Mouse (Mus musculus): Measurements from ENCODE around the gene Ndufc2. TPM values are rescaled to one million over a fixed set of nuclear protein-coding genes. Genes with fewer than 3 reads are reported as not detected.
"Not testable (repeated sequence)": the region's sequence is repeated elsewhere in the genome, so short reads cannot be mapped to it uniquely, and the experiment has no call there.

The Ndufc2 gene
- polyA plus RNA-seq, 1 experiment from 2014 or later = 744 TPM

- Histone ChIP-seq H3K4me2 (ENCODE audit: low read length) (no peak overlapping the region), H3K27me3 (ENCODE audit: insufficient read depth, low read length) (no peaks in the 10 kb centered on the region), H3K4me1 (replicated peaks; ENCODE audit: insufficient read depth, low read length) (no peaks in the 10 kb centered on the region), H3K36me3 (ENCODE audit: insufficient read depth, low read length) (no peaks in the 10 kb centered on the region), H3K4me3 (replicated peaks; ENCODE audit: low read depth, low read length) (no peak overlapping the region), H3K9ac (ENCODE audit: low read depth, low read length) (no peak overlapping the region), H3K9me3 (replicated peaks; ENCODE audit: low read length) (no peaks in the 10 kb centered on the region), H3K27ac (no peak overlapping the region)
- ATAC-seq (replicated peaks; ENCODE audit: low FRiP score, low read depth) (no peak; the same call in 1 of the 2 replicates), DNase-seq (ENCODE audit: low spot score) (peak; percentile 47)
- WGBS = 3% methylated on average over 5 of the region's 5 CpGs
- TF ChIP-seq CTCF (IDR thresholded peaks at IDR 0.05; ENCODE audit: low read depth) = no peak
These were observed 29.9 kb downstream of the Ndufc2 start for GRCm38 (mm10) chr7:97429705-97430104.

DNA sequence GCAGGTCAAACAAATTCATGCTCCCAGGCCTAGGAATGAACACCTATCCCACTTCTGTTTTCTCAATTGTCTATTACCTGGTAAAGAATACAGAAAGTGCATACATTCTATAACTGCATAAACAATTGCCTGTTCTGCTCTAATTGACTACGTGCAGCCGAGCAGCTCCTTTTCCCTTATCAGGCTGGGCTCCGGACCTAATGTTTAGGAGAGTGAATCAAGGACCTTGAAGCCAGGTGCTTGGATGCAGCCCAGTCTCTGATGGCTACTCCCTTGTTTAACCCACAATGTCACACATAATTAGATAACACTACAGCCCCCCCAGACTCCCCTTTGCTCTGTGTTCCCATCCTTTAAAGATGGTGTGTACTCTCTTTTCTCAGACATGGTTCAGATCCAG is 33.7 kb downstream of the Ndufc2 start:
- not testable (repeated sequence) for H3K9ac ChIP-seq (ENCODE audit: low read depth, low read length); H3K4me1 ChIP-seq (replicated peaks; ENCODE audit: insufficient read depth, low read length); DNase-seq (ENCODE audit: low spot score); H3K27me3 ChIP-seq (ENCODE audit: insufficient read depth, low read length); H3K9me3 ChIP-seq (replicated peaks; ENCODE audit: low read length); H3K27ac ChIP-seq; H3K4me2 ChIP-seq (ENCODE audit: low read length); H3K36me3 ChIP-seq (ENCODE audit: insufficient read depth, low read length); H3K4me3 ChIP-seq (replicated peaks; ENCODE audit: low read depth, low read length); ATAC-seq (replicated peaks; ENCODE audit: low FRiP score, low read depth)
- 63% methylated on average over 3 of the region's 3 CpGs for WGBS

GRCm38 (mm10) chr7:97434517-97434916 is 34.7 kb downstream of the Ndufc2 start:
- Histone ChIP-seq H3K27ac (no peak overlapping the region), H3K4me1 (replicated peaks; ENCODE audit: insufficient read depth, low read length) (no peaks in the 10 kb centered on the region), H3K4me3 (replicated peaks; ENCODE audit: low read depth, low read length) (no peak overlapping the region), H3K4me2 (ENCODE audit: low read length) (no peak overlapping the region), H3K36me3 (ENCODE audit: insufficient read depth, low read length) (no peaks in the 10 kb centered on the region), H3K27me3 (ENCODE audit: insufficient read depth, low read length) (no peaks in the 10 kb centered on the region), H3K9ac (ENCODE audit: low read depth, low read length) (no peak overlapping the region), H3K9me3 (replicated peaks; ENCODE audit: low read length) (no peaks in the 10 kb centered on the region)
- no peak for TF ChIP-seq CTCF (IDR thresholded peaks at IDR 0.05; ENCODE audit: low read depth)
- ATAC-seq (replicated peaks; ENCODE audit: low FRiP score, low read depth) = no peak
- WGBS = 82% methylated on average over 10 of the region's 10 CpGs
- DNase-seq (ENCODE audit: low spot score) = no peak

- TF ChIP-seq CTCF (IDR thresholded peaks at IDR 0.05; ENCODE audit: low read depth) = no peak
- no peaks in the 10 kb centered on the region for H3K36me3 ChIP-seq (ENCODE audit: insufficient read depth, low read length)
- no peak for DNase-seq (ENCODE audit: low spot score)
- no peak overlapping the region for H3K9ac ChIP-seq (ENCODE audit: low read depth, low read length)
- no peak overlapping the region for H3K4me3 ChIP-seq (replicated peaks; ENCODE audit: low read depth, low read length)
- H3K9me3 ChIP-seq (replicated peaks; ENCODE audit: low read length) = no peaks in the 10 kb centered on the region
- no peak overlapping the region for H3K4me2 ChIP-seq (ENCODE audit: low read length)
- H3K27me3 ChIP-seq (ENCODE audit: insufficient read depth, low read length) = no peaks in the 10 kb centered on the region
- H3K27ac ChIP-seq = no peak overlapping the region
- ATAC-seq (replicated peaks; ENCODE audit: low FRiP score, low read depth) = no peak
- no peaks in the 10 kb centered on the region for H3K4me1 ChIP-seq (replicated peaks; ENCODE audit: insufficient read depth, low read length)
These were observed 39.2 kb downstream of the Ndufc2 start for GRCm38 (mm10) chr7:97438986-97439385.

DNA sequence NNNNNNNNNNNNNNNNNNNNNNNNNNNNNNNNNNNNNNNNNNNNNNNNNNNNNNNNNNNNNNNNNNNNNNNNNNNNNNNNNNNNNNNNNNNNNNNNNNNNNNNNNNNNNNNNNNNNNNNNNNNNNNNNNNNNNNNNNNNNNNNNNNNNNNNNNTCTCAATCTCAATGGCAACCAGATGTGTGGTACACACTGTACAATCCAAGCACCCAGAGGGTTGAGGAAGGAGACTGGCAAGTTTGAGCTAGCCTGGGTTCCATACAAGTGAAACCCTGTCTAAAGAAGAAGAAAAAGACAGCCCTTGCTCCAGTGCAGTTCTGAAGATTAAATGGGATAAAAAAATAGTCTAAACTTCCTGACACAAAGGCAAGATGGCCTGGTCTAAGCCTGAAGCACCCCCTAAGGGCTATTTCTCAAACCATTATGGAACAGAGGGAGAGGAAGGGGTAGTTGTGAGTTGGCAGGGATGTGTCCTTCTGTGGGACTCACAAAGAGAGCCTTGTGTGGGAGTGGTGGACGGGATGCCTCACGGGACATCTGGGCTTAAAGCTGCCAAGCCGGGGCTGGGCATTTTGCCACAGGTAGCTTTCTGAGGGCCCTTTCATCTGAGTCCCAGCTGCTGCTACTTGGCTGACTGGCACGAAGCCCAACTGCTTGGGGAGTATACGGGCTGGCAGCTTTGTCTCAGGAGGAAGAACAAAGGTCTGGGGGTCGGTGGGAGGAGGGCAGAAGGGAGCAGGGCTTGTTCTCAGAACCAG is 46.5 kb downstream of the Ndufc2 start:
- no peak overlapping the region for H3K4me3 ChIP-seq (replicated peaks; ENCODE audit: low read depth, low read length)
- H3K27ac ChIP-seq = peak overlapping the region; percentile 32; the same call in 1 of the 2 replicates
- H3K9ac ChIP-seq (ENCODE audit: low read depth, low read length) = no peak overlapping the region
- no peaks in the 10 kb centered on the region for H3K36me3 ChIP-seq (ENCODE audit: insufficient read depth, low read length)
- DNase-seq (ENCODE audit: low spot score) (peak; percentile 43), ATAC-seq (replicated peaks; ENCODE audit: low FRiP score, low read depth) (no peak)
- H3K27me3 ChIP-seq (ENCODE audit: insufficient read depth, low read length) = no peaks in the 10 kb centered on the region
- WGBS = 15% methylated on average over 6 of the region's 6 CpGs
- no peaks in the 10 kb centered on the region for H3K4me1 ChIP-seq (replicated peaks; ENCODE audit: insufficient read depth, low read length)
- no peak for TF ChIP-seq CTCF (IDR thresholded peaks at IDR 0.05; ENCODE audit: low read depth)
- no peak overlapping the region for H3K4me2 ChIP-seq (ENCODE audit: low read length)
- no peaks in the 10 kb centered on the region for H3K9me3 ChIP-seq (replicated peaks; ENCODE audit: low read length)

DNA sequence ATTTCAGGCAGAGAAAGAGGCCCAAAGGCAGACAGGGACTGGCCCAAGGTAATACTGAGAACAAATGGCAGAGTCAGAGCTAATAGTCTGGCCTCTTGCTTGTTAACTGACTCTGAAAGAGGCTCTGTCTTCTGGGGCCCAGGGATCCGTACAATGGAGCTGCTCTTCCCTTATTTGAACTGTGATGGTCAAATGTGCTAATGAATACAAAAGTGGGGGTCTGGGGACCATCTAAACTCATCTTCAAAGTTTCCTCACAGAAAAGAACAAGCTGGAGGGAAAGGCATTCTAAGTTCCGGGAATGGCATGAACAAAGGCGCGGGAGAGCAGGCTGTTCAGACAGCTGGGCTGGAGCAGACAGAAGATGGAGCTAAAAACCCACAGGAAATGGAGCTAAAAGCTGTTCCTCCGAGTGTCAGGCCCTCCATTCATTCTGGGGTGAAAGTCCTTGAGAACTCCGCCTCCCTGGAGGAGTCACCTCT is 47.3 kb downstream of the Ndufc2 start:
- no peak for ATAC-seq (replicated peaks; ENCODE audit: low FRiP score, low read depth)
- DNase-seq (ENCODE audit: low spot score) = peak; percentile 31

GRCm38 (mm10) chr7:97451023-97451422 is 51.2 kb downstream of the Ndufc2 start, which contains the start of gene Kctd14:
TSS of gene Kctd14 (plus strand) at chr7:97451323.
- not testable (repeated sequence) for H3K4me1 ChIP-seq (replicated peaks; ENCODE audit: insufficient read depth, low read length); H3K9ac ChIP-seq (ENCODE audit: low read depth, low read length); H3K27ac ChIP-seq; DNase-seq (ENCODE audit: low spot score); H3K36me3 ChIP-seq (ENCODE audit: insufficient read depth, low read length); H3K9me3 ChIP-seq (replicated peaks; ENCODE audit: low read length); H3K4me3 ChIP-seq (replicated peaks; ENCODE audit: low read depth, low read length); ATAC-seq (replicated peaks; ENCODE audit: low FRiP score, low read depth); H3K4me2 ChIP-seq (ENCODE audit: low read length); H3K27me3 ChIP-seq (ENCODE audit: insufficient read depth, low read length)
- WGBS = 81% methylated on average over 2 of the region's 2 CpGs

More for the DNA sequence above, 47.3 kb downstream of the Ndufc2 start:
- no peak overlapping the region for H3K9ac ChIP-seq (ENCODE audit: low read depth, low read length)
- no peak overlapping the region for H3K4me2 ChIP-seq (ENCODE audit: low read length)
- no peaks in the 10 kb centered on the region for H3K27me3 ChIP-seq (ENCODE audit: insufficient read depth, low read length)
- no peaks in the 10 kb centered on the region for H3K36me3 ChIP-seq (ENCODE audit: insufficient read depth, low read length)
- H3K27ac ChIP-seq = no peak overlapping the region
- WGBS = 59% methylated on average over 6 of the region's 6 CpGs
- H3K4me3 ChIP-seq (replicated peaks; ENCODE audit: low read depth, low read length) = no peak overlapping the region
- no peaks in the 10 kb centered on the region for H3K9me3 ChIP-seq (replicated peaks; ENCODE audit: low read length)
- peak; percentile 31 for TF ChIP-seq CTCF (IDR thresholded peaks at IDR 0.05; ENCODE audit: low read depth)
- no peaks in the 10 kb centered on the region for H3K4me1 ChIP-seq (replicated peaks; ENCODE audit: insufficient read depth, low read length)
